Mouse (Mus musculus): ENCODE data around the gene Gsdmc4.

DNA sequence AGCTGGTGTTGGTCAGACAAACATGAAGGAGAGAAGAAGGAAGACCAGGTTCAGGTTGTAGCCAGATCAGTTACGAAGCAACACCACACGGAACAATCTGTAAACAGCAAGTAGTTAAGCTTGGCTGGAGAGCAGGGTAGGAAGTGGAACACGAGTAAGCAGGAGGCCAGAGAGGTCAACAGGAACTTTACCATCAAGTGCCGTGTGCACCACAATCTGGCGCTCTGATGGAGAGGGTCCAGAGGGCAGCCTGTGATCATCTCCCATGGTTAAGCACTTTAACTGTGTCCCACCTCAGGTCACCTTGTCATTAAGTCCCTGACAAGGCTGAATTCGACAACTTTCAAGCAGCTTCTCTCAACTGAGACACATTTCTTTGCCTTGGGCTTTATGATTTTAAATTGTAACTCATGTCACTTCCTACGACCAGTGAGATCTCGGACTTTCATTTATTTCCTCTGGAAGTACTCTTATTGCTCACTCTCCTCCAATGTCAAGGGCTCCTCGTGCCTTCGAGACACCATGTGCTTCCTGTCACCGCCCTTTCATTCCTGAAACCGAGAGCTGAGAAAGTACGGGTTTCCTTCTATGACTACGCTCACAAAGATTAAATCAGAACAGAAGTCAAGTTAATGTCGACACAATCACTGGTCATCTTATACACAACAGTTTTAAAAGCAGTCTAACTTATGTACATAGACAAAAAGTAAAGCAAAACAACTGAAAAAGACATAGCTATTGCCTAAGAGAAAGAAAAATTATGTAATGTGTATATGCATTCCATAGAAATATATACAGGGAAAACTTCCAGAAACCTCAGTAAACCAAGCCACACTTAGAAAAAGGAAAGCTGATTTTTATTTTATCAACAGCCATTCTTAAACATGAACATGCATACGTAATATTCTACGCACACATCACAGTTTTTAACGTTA is 18.3 kb upstream of the Gsdmc4 start:
- TF ChIP-seq CTCF (IDR thresholded peaks at IDR 0.05; ENCODE audit: control insufficient read depth, insufficient read depth, insufficient replicate concordance, low read depth, low read length): no peak
- no peak for TF ChIP-seq POLR2A (IDR thresholded peaks at IDR 0.05; ENCODE audit: control insufficient read depth, low read depth, low read length)

All from testis, adult 2 months (tissue).